Mouse (Mus musculus) kidney, embryonic 14.5 days (tissue): ENCODE results near the gene Pgap3. TPM values are rescaled to one million over a fixed set of nuclear protein-coding genes. Genes with fewer than 3 reads are reported as not detected.
A peak's percentile ranks its signal among the peaks of the same experiment; 100 is the strongest.

Experiments
- ATAC-seq: fragments of 200-750 bp; cut with Nextera tagmentation; 2 replicates; pipeline ENCODE4 v1.8.0; 2017; ENCODE audit warnings: moderate number of reproducible peaks, mild to moderate bottlenecking, moderate TSS enrichment, moderate library complexity; ENCODE audit not compliant: low FRiP score, low TSS enrichment
- H3K27ac ChIP-seq: fragments of 300-500 bp; sonication (generic); 2 replicates; pipeline ENCODE4 v1.5.1; 2014; ENCODE audit warnings: low read depth, mild to moderate bottlenecking, low read length, moderate library complexity, mixed read lengths
- H3K27me3 ChIP-seq: fragments of 300-500 bp; sonication (generic); 2 replicates; pipeline ENCODE4 v1.6.1; 2014; ENCODE audit warnings: mild to moderate bottlenecking, low read length; ENCODE audit not compliant: control insufficient read depth, insufficient read depth
- H3K36me3 ChIP-seq: fragments of 300-500 bp; sonication (generic); 2 replicates; pipeline ENCODE4 v1.6.1; 2014; ENCODE audit warnings: low read length, mixed read lengths; ENCODE audit not compliant: control insufficient read depth, insufficient read depth
- H3K4me1 ChIP-seq: fragments of 300-500 bp; sonication (generic); 2 replicates; pipeline ENCODE4 v1.6.1; 2014; ENCODE audit warnings: low read length, mixed read lengths; ENCODE audit not compliant: control insufficient read depth, insufficient read depth
- H3K4me2 ChIP-seq: fragments of 300-500 bp; sonication (generic); replicated peaks from 2 replicates; pipeline ENCODE4 v1.6.1; 2014; ENCODE audit warnings: low read depth, mild to moderate bottlenecking, low read length
- H3K4me3 ChIP-seq: fragments of 300-500 bp; sonication (generic); 2 replicates; pipeline ENCODE4 v1.5.1; 2014; ENCODE audit warnings: mild to moderate bottlenecking, low read length
- H3K9ac ChIP-seq: fragments of 300-500 bp; sonication (generic); 2 replicates; pipeline ENCODE4 v1.6.1; 2014; ENCODE audit warnings: low read depth, mild to moderate bottlenecking, low read length, moderate library complexity
- H3K9me3 ChIP-seq: fragments of 300-500 bp; sonication (generic); 2 replicates; pipeline ENCODE4 v1.6.1; 2016; ENCODE audit warnings: low read length; ENCODE audit not compliant: control insufficient read depth
- WGBS: fragments of 180-500 bp; shearing (Covaris S2); extraction: QIAGEN DNeasy Blood & Tissue Kit; methylation state at CpG from one replicate; pipeline ENCODE4 v1.1.7; 2014; 5-methylcytosine and 5-hydroxymethylcytosine counted together
- polyA plus RNA-seq: library from polyadenylated mRNA; unstranded; fragments of >200 nt; fragmentation: Nextera tagmentation; extraction: Ambion mirVana; gene quantifications from 2 replicates; pipeline ENCODE4 v1.2.1, GENCODE M21; 2014

Gene Pgap3
- polyA plus RNA-seq, 1 experiment from 2014 or later, result 14.8 TPM

GRCm38 (mm10) chr11:98418273-98418672 is 18.0 kb upstream of the Pgap3 start:
- no peaks in the 10 kb centered on the region for H3K27me3 ChIP-seq
- H3K27ac ChIP-seq, result no peak overlapping the region
- ATAC-seq, result no peak
- H3K4me3 ChIP-seq, result no peak overlapping the region
- H3K9ac ChIP-seq, result no peak overlapping the region
- 78% methylated on average over 5 of the region's 6 CpGs for WGBS
- no peak overlapping the region for H3K4me2 ChIP-seq
- peaks cover 14% of the 10 kb centered on the region for H3K4me1 ChIP-seq
- no peaks in the 10 kb centered on the region for H3K9me3 ChIP-seq
- H3K36me3 ChIP-seq, result peaks cover 34% of the 10 kb centered on the region

GRCm38 (mm10) chr11:98417074-98417473 is 16.8 kb upstream of the Pgap3 start:
- Histone ChIP-seq H3K27me3 (no peaks in the 10 kb centered on the region), H3K4me1 (peaks cover 14% of the 10 kb centered on the region), H3K4me3 (no peak overlapping the region), H3K9me3 (no peaks in the 10 kb centered on the region), H3K4me2 (no peak overlapping the region), H3K36me3 (peaks cover 24% of the 10 kb centered on the region), H3K27ac (no peak overlapping the region), H3K9ac (no peak overlapping the region)
- WGBS, result 90% methylated on average over 1 of the region's 1 CpGs
- no peak for ATAC-seq

GRCm38 (mm10) chr11:98414162-98414561 is 13.9 kb upstream of the Pgap3 start:
- peaks cover 29% of the 10 kb centered on the region for H3K4me1 ChIP-seq
- H3K9ac ChIP-seq, result 0 out of 2 replicates have a peak overlapping the region, but pooled peaks have one; percentile 97
- H3K27ac ChIP-seq, result no peak overlapping the region
- H3K36me3 ChIP-seq, result no peaks in the 10 kb centered on the region; the same call in 1 of the 2 replicates
- peak overlapping the region; percentile 59 for H3K4me2 ChIP-seq
- H3K4me3 ChIP-seq, result peak overlapping the region; percentile 98
- 21% methylated on average over 2 of the region's 2 CpGs for WGBS
- H3K9me3 ChIP-seq, result no peaks in the 10 kb centered on the region
- no peaks in the 10 kb centered on the region for H3K27me3 ChIP-seq
- ATAC-seq, result no peak

- Histone ChIP-seq H3K4me3 (peak overlapping the region; percentile 98), H3K9ac (peak overlapping the region; percentile 97; the same call in 1 of the 2 replicates), H3K4me2 (peak overlapping the region; percentile 59), H3K36me3 (no peaks in the 10 kb centered on the region), H3K27ac (0 out of 2 replicates have a peak overlapping the region, but pooled peaks have one; percentile 98), H3K27me3 (no peaks in the 10 kb centered on the region), H3K9me3 (no peaks in the 10 kb centered on the region), H3K4me1 (peaks cover 33% of the 10 kb centered on the region)
- ATAC-seq, result no peak
- 11% methylated on average over 7 of the region's 7 CpGs for WGBS
These were observed 13.4 kb upstream of the Pgap3 start for GRCm38 (mm10) chr11:98413731-98414130.

- no peaks in the 10 kb centered on the region for H3K27me3 ChIP-seq
- ATAC-seq, result peak; percentile 21
These were observed 12.6 kb upstream of the Pgap3 start for GRCm38 (mm10) chr11:98412797-98413301.

GRCm38 (mm10) chr11:98412273-98412796 is 12.0 kb upstream of the Pgap3 start, which contains the start of gene Erbb2:
Erbb2 (plus strand) TSS chr11:98412470.
- Histone ChIP-seq H3K4me3 (peak within 1 kb of the TSS; percentile 98), H3K9me3 (no peaks in the 10 kb centered on the region), H3K27me3 (no peaks in the 10 kb centered on the region), H3K27ac (peak within 1 kb of the TSS; percentile 98), H3K4me2 (peak within 1 kb of the TSS; percentile 59), H3K36me3 (no peaks in the 10 kb centered on the region), H3K9ac (peak within 1 kb of the TSS; percentile 97), H3K4me1 (peaks cover 34% of the 10 kb centered on the region)
- ATAC-seq, result peak; percentile 82
- under 1% methylated on average over 49 of the region's 49 CpGs for WGBS

More at GRCm38 (mm10) chr11:98412797-98413301, 12.6 kb upstream of the Pgap3 start:
- Histone ChIP-seq H3K9me3 (no peaks in the 10 kb centered on the region), H3K27ac (peak overlapping the region; percentile 98), H3K36me3 (no peaks in the 10 kb centered on the region), H3K4me1 (peaks cover 35% of the 10 kb centered on the region), H3K4me2 (peak overlapping the region; percentile 59), H3K4me3 (peak overlapping the region; percentile 98), H3K9ac (peak overlapping the region; percentile 97)
- WGBS, result under 1% methylated on average over 40 of the region's 40 CpGs

- peak overlapping the region; percentile 14 for H3K4me3 ChIP-seq
- peak; percentile 58 for ATAC-seq
- H3K4me2 ChIP-seq, result peak overlapping the region; percentile 36
- 3% methylated on average over 8 of the region's 10 CpGs for WGBS
- no peaks in the 10 kb centered on the region for H3K9me3 ChIP-seq
- H3K9ac ChIP-seq, result peak overlapping the region; percentile 34; the same call in 1 of the 2 replicates
- peaks cover 32% of the 10 kb centered on the region for H3K4me1 ChIP-seq
- H3K36me3 ChIP-seq, result no peaks in the 10 kb centered on the region
- H3K27ac ChIP-seq, result peak overlapping the region; percentile 80
- no peaks in the 10 kb centered on the region for H3K27me3 ChIP-seq
These were observed 9.1 kb upstream of the Pgap3 start for GRCm38 (mm10) chr11:98409341-98409822.

- peak overlapping the region; percentile 80 for H3K27ac ChIP-seq
- ATAC-seq, result peak; percentile 44
These were observed 8.6 kb upstream of the Pgap3 start for GRCm38 (mm10) chr11:98408872-98409271.

GRCm38 (mm10) chr11:98406621-98407020 is 6.3 kb upstream of the Pgap3 start:
- Histone ChIP-seq H3K27ac (no peak overlapping the region), H3K27me3 (no peaks in the 10 kb centered on the region), H3K4me1 (peaks cover 20% of the 10 kb centered on the region), H3K9me3 (no peaks in the 10 kb centered on the region), H3K4me2 (no peak overlapping the region), H3K36me3 (no peaks in the 10 kb centered on the region), H3K4me3 (no peak overlapping the region), H3K9ac (no peak overlapping the region)
- no peak for ATAC-seq
- 67% methylated on average over 6 of the region's 6 CpGs for WGBS

More at GRCm38 (mm10) chr11:98408872-98409271, 8.6 kb upstream of the Pgap3 start:
- H3K4me3 ChIP-seq, result peak overlapping the region; percentile 14
- 33% methylated on average over 8 of the region's 8 CpGs for WGBS
- H3K9ac ChIP-seq, result peak overlapping the region; percentile 34; the same call in 1 of the 2 replicates
- no peaks in the 10 kb centered on the region for H3K36me3 ChIP-seq
- H3K9me3 ChIP-seq, result no peaks in the 10 kb centered on the region
- H3K4me2 ChIP-seq, result peak overlapping the region; percentile 36
- no peaks in the 10 kb centered on the region for H3K27me3 ChIP-seq
- H3K4me1 ChIP-seq, result peaks cover 27% of the 10 kb centered on the region
